Mouse (Mus musculus) neural tube, postnatal 0 days (tissue): ENCODE measurements around the gene Raly. TPM values are rescaled to one million over a fixed set of nuclear protein-coding genes. Genes with fewer than 3 reads are reported as not detected.

Experiments used
- polyA plus RNA-seq: library from polyadenylated mRNA; unstranded; fragments of >200 nt; fragmentation: Nextera tagmentation; extraction: Ambion mirVana; gene quantifications from 2 replicates; pipeline ENCODE4 v1.2.1, GENCODE M21; 2015

The Raly gene
- 19.6 and 20.1 TPM in 2 replicates for polyA plus RNA-seq

DNA sequence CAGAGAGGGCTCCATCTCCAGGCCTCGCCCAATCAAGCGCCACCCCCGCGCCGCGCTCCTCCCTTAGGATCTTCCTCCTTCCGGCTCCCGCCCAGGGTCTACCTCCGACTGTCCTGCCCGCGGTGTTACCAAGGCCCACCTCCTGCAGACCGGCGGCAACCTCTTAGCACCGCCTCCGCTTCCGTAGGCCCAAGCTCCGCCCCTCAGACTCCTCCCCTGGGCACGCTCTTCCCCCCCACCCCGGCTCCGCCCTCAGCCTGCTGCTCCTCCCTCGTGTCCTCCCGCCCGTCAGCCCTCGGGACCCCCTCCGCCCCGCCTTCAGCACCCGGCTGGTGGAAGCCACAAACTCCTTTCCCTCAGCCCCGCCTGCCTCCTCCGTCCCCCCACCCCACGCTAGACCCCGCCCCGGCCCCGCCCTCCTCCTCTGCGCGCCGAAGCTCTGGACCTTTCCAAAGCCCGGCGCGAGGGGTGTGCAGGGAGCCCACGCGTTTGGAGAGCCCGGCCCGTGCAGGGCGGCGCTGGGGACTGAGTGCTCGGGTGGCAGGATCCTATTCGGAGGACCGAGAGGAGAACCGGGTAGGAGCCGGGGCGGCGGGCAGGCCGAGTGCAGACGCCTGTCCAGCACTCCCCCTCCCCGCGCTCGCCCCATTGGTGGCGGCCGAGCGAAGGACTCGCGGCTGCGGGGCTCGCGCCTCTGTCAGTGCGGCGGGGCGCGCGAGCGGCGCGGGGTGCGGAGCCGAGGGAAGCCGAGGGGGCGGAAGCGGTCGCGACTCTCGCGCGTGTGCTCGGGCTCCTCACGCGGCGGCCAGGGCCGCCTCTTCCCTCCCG is at the start of gene Raly, which contains the start of gene a:
TSS of gene Raly (plus strand) at position 441 of the 828 bp plus-strand sequence.
TSS of gene a (plus strand) at position 747 of the 828 bp plus-strand sequence.

GRCm38 (mm10) chr2:154769930-154770329 is 21.0 kb upstream of the Raly start, which contains the start of gene Gm14214:
Gene Gm14214, minus strand, starts transcription at chr2:154770030.

GRCm38 (mm10) chr2:154892201-154893044 is 101.5 kb downstream of the Raly start, which contains the start of gene Eif2s2:
Gene Eif2s2, minus strand, starts transcription at chr2:154892935.

Other genes with a start within 250 kb of the Raly start
- 5.6 and 5.7 TPM in 2 replicates for gene 1700003F12Rik, start 244.0 kb upstream of the Raly start, polyA plus RNA-seq
- gene Actl10, start 239.3 kb upstream of the Raly start, polyA plus RNA-seq: 0.15 and 0.17 TPM in 2 replicates
- gene Necab3, start 232.2 kb upstream of the Raly start, polyA plus RNA-seq: 21.1 and 24.0 TPM in 2 replicates
- gene E2f1, start 221.2 kb upstream of the Raly start, polyA plus RNA-seq: 3.9 and 5.0 TPM in 2 replicates
- gene Pxmp4, start 187.4 kb upstream of the Raly start, polyA plus RNA-seq: 25.3 and 25.4 TPM in 2 replicates
- 1.8 and 2.4 TPM in 2 replicates for gene Zfp341, start 177.8 kb upstream of the Raly start, polyA plus RNA-seq
- 0.80 TPM in 1 of 2 replicates, not detected in the other for gene 4930519P11Rik, start 177.7 kb upstream of the Raly start, polyA plus RNA-seq
- 42.5 and 47.9 TPM in 2 replicates for gene Chmp4b, start 139.4 kb upstream of the Raly start, polyA plus RNA-seq
- not detected in 2 replicates for gene Gm14214, start 21.1 kb upstream of the Raly start, polyA plus RNA-seq
- 0.51 and 0.57 TPM in 2 replicates for gene a, start 306 bp downstream of the Raly start, polyA plus RNA-seq
- 77.3 and 83.2 TPM in 2 replicates for gene Eif2s2, start 101.8 kb downstream of the Raly start, polyA plus RNA-seq
- 0.09 TPM in 1 of 2 replicates, not detected in the other for gene Gm14226, start 227.2 kb downstream of the Raly start, polyA plus RNA-seq